Mouse (Mus musculus) limb, embryonic 14.5 days (tissue): ENCODE results near the gene Itga4. TPM values are rescaled to one million over a fixed set of nuclear protein-coding genes. Genes with fewer than 3 reads are reported as not detected.

ENCODE experiments used
- ATAC-seq: fragments of 200-750 bp; cut with Nextera tagmentation; 2 replicates; pipeline ENCODE4 v1.8.0; 2017; ENCODE audit warnings: low read depth, moderate number of reproducible peaks, moderate TSS enrichment; ENCODE audit not compliant: low FRiP score
- DNase-seq: peaks from one replicate; pipeline ENCODE4 v3.0.0-alpha.2; 2015; ENCODE audit warnings: low spot score
- H3K27ac ChIP-seq: fragments of 300-500 bp; sonication (generic); replicated peaks from 2 replicates; pipeline ENCODE4 v1.5.1; 2014; ENCODE audit warnings: low read depth, mild to moderate bottlenecking, low read length, moderate library complexity, mixed read lengths
- H3K27me3 ChIP-seq: fragments of 300-500 bp; sonication (generic); 2 replicates; pipeline ENCODE4 v1.6.1; 2014; ENCODE audit warnings: low read length, mixed read lengths; ENCODE audit not compliant: control insufficient read depth, insufficient read depth
- H3K36me3 ChIP-seq: fragments of 300-500 bp; sonication (generic); 2 replicates; pipeline ENCODE4 v1.6.1; 2014; ENCODE audit warnings: mild to moderate bottlenecking, low read length, moderate library complexity, mixed read lengths; ENCODE audit not compliant: control insufficient read depth, insufficient read depth
- H3K4me1 ChIP-seq: fragments of 300-500 bp; sonication (generic); 2 replicates; pipeline ENCODE4 v1.6.1; 2014; ENCODE audit warnings: antibody characterized with exemption, low read length, mixed read lengths; ENCODE audit not compliant: control insufficient read depth, insufficient read depth
- H3K4me2 ChIP-seq: fragments of 300-500 bp; sonication (generic); replicated peaks from 2 replicates; pipeline ENCODE4 v1.6.1; 2014; ENCODE audit warnings: low read depth, mild to moderate bottlenecking, low read length, moderate library complexity; ENCODE audit not compliant: severe bottlenecking
- H3K4me3 ChIP-seq: fragments of 300-500 bp; sonication (generic); replicated peaks from 2 replicates; pipeline ENCODE4 v1.5.1; 2014; ENCODE audit warnings: low read length
- H3K9ac ChIP-seq: fragments of 300-500 bp; sonication (generic); 2 replicates; pipeline ENCODE4 v1.6.1; 2014; ENCODE audit warnings: mild to moderate bottlenecking, low read depth, low read length, moderate library complexity; ENCODE audit not compliant: severe bottlenecking
- H3K9me3 ChIP-seq: fragments of 300-500 bp; sonication (generic); 2 replicates; pipeline ENCODE4 v1.6.1; 2016; ENCODE audit warnings: low read length; ENCODE audit not compliant: control insufficient read depth
- POLR2A ChIP-seq: fragments of 200-500 bp; IDR thresholded peaks from 2 replicates; pipeline ENCODE4 v1.8.0; 2012; ENCODE audit warnings: inconsistent platforms, mild to moderate bottlenecking, moderate library complexity, borderline replicate concordance; ENCODE audit not compliant: insufficient read depth, insufficient read length; ENCODE audit errors: extremely low read depth
- WGBS: fragments of 180-500 bp; shearing (Covaris S2); extraction: QIAGEN DNeasy Blood & Tissue Kit; methylation state at CpG from one replicate; pipeline ENCODE4 v1.1.7; 2014; 5-methylcytosine and 5-hydroxymethylcytosine counted together
- polyA plus RNA-seq, 2 experiments: library from polyadenylated mRNA; depleted of rRNA in 1 of 2; stranded (reverse) in 1 of 2; unstranded in 1 of 2; fragments of >200 nt; fragmentation: Nextera tagmentation in 1 of 2; extraction: Ambion mirVana in 1 of 2; gene quantifications; 2 replicates each; pipeline versions ENCODE4 v1.2.1 to v1.2.3; 2012 to 2014

Gene Itga4
- polyA plus RNA-seq, 2 experiments: 9.3 to 9.9 TPM

GRCm38 (mm10) chr2:79372154-79372467 lies 116.9 kb downstream of the Itga4 start:
- ATAC-seq: no peak
- WGBS: 72% methylated on average over 2 of the region's 2 CpGs
- Histone ChIP-seq H3K27me3 (no peaks in the 10 kb centered on the region), H3K36me3 (no peaks in the 10 kb centered on the region), H3K4me3 (no peak overlapping the region), H3K4me2 (no peak overlapping the region), H3K9me3 (no peaks in the 10 kb centered on the region), H3K4me1 (no peaks in the 10 kb centered on the region), H3K9ac (no peak overlapping the region), H3K27ac (no peak overlapping the region)
- DNase-seq: no peak
- TF ChIP-seq POLR2A: no peak

GRCm38 (mm10) chr2:79372486-79373200 lies 117.4 kb downstream of the Itga4 start:
- no peak for DNase-seq
- Histone ChIP-seq H3K36me3 (no peaks in the 10 kb centered on the region), H3K27ac (no peak overlapping the region), H3K27me3 (no peaks in the 10 kb centered on the region), H3K9ac (no peak overlapping the region), H3K4me3 (no peak overlapping the region), H3K4me1 (no peaks in the 10 kb centered on the region), H3K9me3 (no peaks in the 10 kb centered on the region), H3K4me2 (no peak overlapping the region)
- no peak for ATAC-seq
- TF ChIP-seq POLR2A: no peak
- 38% methylated on average over 6 of the region's 6 CpGs for WGBS

GRCm38 (mm10) chr2:79378346-79379086 lies 123.3 kb downstream of the Itga4 start:
- Histone ChIP-seq H3K9ac (no peak overlapping the region), H3K36me3 (no peaks in the 10 kb centered on the region), H3K9me3 (no peaks in the 10 kb centered on the region), H3K4me2 (no peak overlapping the region), H3K27ac (no peak overlapping the region), H3K4me3 (no peak overlapping the region), H3K27me3 (no peaks in the 10 kb centered on the region), H3K4me1 (no peaks in the 10 kb centered on the region)
- TF ChIP-seq POLR2A: no peak
- DNase-seq: no peak
- no peak for ATAC-seq
- WGBS: 81% methylated on average over 8 of the region's 8 CpGs

- no peak overlapping the region for H3K4me2 ChIP-seq
- no peak for DNase-seq
- no peak for ATAC-seq
- no peaks in the 10 kb centered on the region for H3K36me3 ChIP-seq
- H3K9ac ChIP-seq: no peak overlapping the region
- H3K9me3 ChIP-seq: no peaks in the 10 kb centered on the region
- 49% methylated on average over 12 of the region's 12 CpGs for WGBS
- no peak for TF ChIP-seq POLR2A
- no peak overlapping the region for H3K4me3 ChIP-seq
- no peaks in the 10 kb centered on the region for H3K27me3 ChIP-seq
- no peak overlapping the region for H3K27ac ChIP-seq
- H3K4me1 ChIP-seq: no peaks in the 10 kb centered on the region
These were observed 124.1 kb downstream of the Itga4 start for GRCm38 (mm10) chr2:79379087-79380041.

Other genes starting within 250 kb of the Itga4 start
- 0.24 TPM in 1 of 2 replicates, not detected in the other for gene Neurod1, start 201.3 kb downstream of the Itga4 start, polyA plus RNA-seq (2012; rRNA removed)
- gene Neurod1, start 201.3 kb downstream of the Itga4 start, polyA plus RNA-seq (2014; fragmentation: Nextera tagmentation; extraction: Ambion mirVana): not detected in 2 replicates
- 0.34 and 0.64 TPM in 2 replicates for gene Cerkl, start 201.4 kb downstream of the Itga4 start, polyA plus RNA-seq (2012; rRNA removed)
- gene Cerkl, start 201.4 kb downstream of the Itga4 start, polyA plus RNA-seq (2014; fragmentation: Nextera tagmentation; extraction: Ambion mirVana): 1.2 and 1.7 TPM in 2 replicates